Mouse (Mus musculus) lung, adult 2 months (tissue): ENCODE data around the gene Bpifa2.

Experiments used
- CTCF ChIP-seq: fragments of 200-500 bp; IDR thresholded peaks from 2 replicates; pipeline ENCODE4 v1.5.1; 2011; ENCODE audit warnings: mild to moderate bottlenecking, low read length, control low read depth; ENCODE audit not compliant: insufficient read depth
- POLR2A ChIP-seq: fragments of 200-500 bp; IDR thresholded peaks from 2 replicates; pipeline ENCODE4 v1.6.1; 2011; ENCODE audit warnings: low read depth, mild to moderate bottlenecking, control low read depth, low read length, borderline replicate concordance; ENCODE audit errors: extremely low read depth

DNA sequence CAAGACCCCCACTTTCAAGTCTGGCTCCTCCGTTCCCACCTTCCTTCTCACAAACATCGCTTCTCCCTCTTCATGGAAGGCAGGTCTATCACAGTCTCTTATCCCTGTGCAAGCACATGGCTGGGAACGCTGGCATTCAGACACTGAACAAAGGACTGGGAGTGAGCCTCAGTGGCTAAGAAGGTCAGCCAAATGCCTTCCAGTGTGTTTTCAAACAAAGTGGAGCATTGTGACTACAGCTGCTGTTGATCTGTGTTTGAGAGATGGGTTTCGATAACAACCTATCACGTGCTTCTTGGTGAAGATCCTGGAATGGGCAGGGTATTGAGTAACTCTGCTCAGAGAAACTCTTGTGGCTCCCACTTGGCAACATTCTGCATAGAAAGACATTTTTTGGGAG lies 37.8 kb upstream of the Bpifa2 start:
- no peak for TF ChIP-seq POLR2A
- no peak for TF ChIP-seq CTCF
